Mouse (Mus musculus) hindbrain, postnatal 0 days (tissue): ENCODE measurements at regions not wholly inside any gene's neighbourhood (a gene's known extent, or its start where the extent isn't known, plus 50 kb on each side); places are given as distances from the start of the nearest gene placed in this dataset.

Experiments used
- ATAC-seq: fragments of 200-750 bp; cut with Nextera tagmentation; 2 replicates; pipeline ENCODE4 v1.8.0; 2017; ENCODE audit warnings: mild to moderate bottlenecking, moderate TSS enrichment, moderate library complexity
- DNase-seq: peaks from one replicate; pipeline ENCODE4 v3.0.0-alpha.2; 2015; ENCODE audit warnings: low spot score
- H3K27ac ChIP-seq: fragments of 300-500 bp; sonication (generic); 2 replicates; pipeline ENCODE4 v1.5.1; 2014; ENCODE audit warnings: mild to moderate bottlenecking
- H3K27me3 ChIP-seq: fragments of 300-500 bp; sonication (generic); 2 replicates; pipeline ENCODE4 v1.6.1; 2014; ENCODE audit warnings: low read length, mixed read lengths; ENCODE audit not compliant: insufficient read depth
- H3K36me3 ChIP-seq: fragments of 300-500 bp; sonication (generic); 2 replicates; pipeline ENCODE4 v1.6.1; 2014; ENCODE audit warnings: low read length, mixed read lengths; ENCODE audit not compliant: insufficient read depth
- H3K4me1 ChIP-seq: fragments of 300-500 bp; sonication (generic); 2 replicates; pipeline ENCODE4 v1.6.1; 2014; ENCODE audit warnings: antibody characterized with exemption, low read length, mixed read lengths; ENCODE audit not compliant: insufficient read depth
- H3K4me2 ChIP-seq: fragments of 300-500 bp; sonication (generic); 2 replicates; pipeline ENCODE4 v1.6.1; 2014; ENCODE audit warnings: low read depth, mild to moderate bottlenecking, low read length, moderate library complexity, mixed read lengths
- H3K4me3 ChIP-seq: fragments of 300-500 bp; sonication (generic); 2 replicates; pipeline ENCODE4 v1.5.1; 2014; ENCODE audit warnings: low read length
- H3K9ac ChIP-seq: fragments of 300-500 bp; sonication (generic); replicated peaks from 2 replicates; pipeline ENCODE4 v1.6.1; 2014; ENCODE audit warnings: mild to moderate bottlenecking, low read length, moderate library complexity, mixed read lengths
- H3K9me3 ChIP-seq: fragments of 300-500 bp; sonication (generic); 2 replicates; pipeline ENCODE4 v1.6.1; 2016; ENCODE audit warnings: low read length, mixed read lengths
- CTCF ChIP-seq: IDR thresholded peaks from 2 replicates; pipeline ENCODE4 v1.5.1; 2016; ENCODE audit warnings: antibody characterized with exemption, control low read depth, low read depth
- WGBS: fragments of 180-500 bp; shearing (Covaris S2); extraction: QIAGEN DNeasy Blood & Tissue Kit; methylation state at CpG from one replicate; pipeline ENCODE4 v1.1.7; 2014; 5-methylcytosine and 5-hydroxymethylcytosine counted together

DNA sequence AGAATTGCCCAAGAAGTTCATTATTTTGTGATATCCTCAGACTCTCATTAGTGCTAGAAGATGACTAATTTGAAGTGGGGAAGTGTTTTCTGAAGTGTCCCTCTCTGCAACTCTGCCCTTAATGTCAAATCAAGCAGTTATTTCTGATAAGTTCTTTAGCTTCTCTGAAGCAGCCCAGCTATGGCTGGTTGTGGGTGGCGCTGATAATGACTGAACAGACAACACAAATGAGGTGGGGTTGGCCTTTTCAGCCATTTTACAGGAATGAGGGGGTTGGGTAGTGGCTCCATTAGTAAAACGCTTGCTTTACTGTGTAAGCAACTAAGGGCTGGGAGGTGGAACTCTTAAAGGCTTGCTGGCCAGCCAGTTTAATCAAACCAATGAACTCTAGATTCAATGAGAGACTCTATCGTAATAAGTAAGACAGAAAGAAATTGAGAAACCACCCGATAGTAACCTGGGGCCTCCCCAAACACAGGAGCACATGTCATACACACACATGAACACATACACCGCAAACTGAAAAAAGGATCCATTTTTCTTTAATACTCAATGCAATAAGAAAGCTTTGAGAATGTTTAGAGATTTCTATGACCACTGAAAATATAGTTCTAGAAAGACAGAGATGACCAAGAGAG, 1268.3 kb upstream of the A1bg start:
- Histone ChIP-seq H3K4me3 (no peak overlapping the region), H3K9ac (no peak overlapping the region), H3K27ac (no peak overlapping the region), H3K4me1 (no peaks in the 10 kb centered on the region), H3K36me3 (no peaks in the 10 kb centered on the region), H3K27me3 (no peaks in the 10 kb centered on the region), H3K4me2 (no peak overlapping the region), H3K9me3 (no peaks in the 10 kb centered on the region)
- no peak for TF ChIP-seq CTCF
- WGBS: 92% methylated on average over 5 of the region's 5 CpGs
- ATAC-seq (no peak), DNase-seq (no peak)

DNA sequence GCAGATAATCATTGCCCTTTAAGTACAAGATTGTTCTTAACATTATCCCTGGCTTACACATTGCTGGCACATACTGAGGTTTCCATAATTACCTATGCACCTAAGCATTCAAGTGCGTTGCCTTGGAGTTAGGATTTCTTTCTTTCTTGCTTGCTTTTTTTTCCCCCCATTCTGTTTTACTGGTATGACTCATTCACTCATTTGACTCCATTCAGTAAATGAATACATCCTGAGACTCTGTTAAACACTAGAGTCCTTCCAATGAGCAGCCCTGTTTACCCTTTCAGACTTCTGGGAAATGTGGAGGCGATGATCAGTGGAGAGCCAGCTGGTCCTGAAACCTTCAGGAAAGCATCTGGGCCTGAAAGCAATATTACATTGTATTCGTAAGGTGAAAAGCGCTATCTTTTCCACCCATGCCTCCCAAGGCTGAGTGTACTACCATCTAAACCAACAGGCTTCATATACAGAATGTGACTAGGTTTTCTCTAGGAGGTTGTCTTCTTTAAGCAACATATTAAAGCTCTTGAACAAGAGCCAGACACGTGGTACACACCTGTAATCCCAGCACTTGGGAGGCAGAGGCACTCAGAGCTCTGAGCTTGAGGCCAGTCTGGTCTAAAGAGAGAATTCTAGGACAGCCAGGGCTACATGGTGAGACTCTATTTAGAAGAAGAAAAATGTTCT, 1267.6 kb upstream of the A1bg start:
- Histone ChIP-seq H3K27ac (no peak overlapping the region), H3K9me3 (no peaks in the 10 kb centered on the region), H3K4me1 (no peaks in the 10 kb centered on the region), H3K9ac (no peak overlapping the region), H3K4me2 (no peak overlapping the region), H3K36me3 (no peaks in the 10 kb centered on the region), H3K4me3 (no peak overlapping the region), H3K27me3 (no peaks in the 10 kb centered on the region)
- WGBS: 83% methylated on average over 5 of the region's 5 CpGs
- ATAC-seq (no peak), DNase-seq (no peak)
- TF ChIP-seq CTCF: no peak

DNA sequence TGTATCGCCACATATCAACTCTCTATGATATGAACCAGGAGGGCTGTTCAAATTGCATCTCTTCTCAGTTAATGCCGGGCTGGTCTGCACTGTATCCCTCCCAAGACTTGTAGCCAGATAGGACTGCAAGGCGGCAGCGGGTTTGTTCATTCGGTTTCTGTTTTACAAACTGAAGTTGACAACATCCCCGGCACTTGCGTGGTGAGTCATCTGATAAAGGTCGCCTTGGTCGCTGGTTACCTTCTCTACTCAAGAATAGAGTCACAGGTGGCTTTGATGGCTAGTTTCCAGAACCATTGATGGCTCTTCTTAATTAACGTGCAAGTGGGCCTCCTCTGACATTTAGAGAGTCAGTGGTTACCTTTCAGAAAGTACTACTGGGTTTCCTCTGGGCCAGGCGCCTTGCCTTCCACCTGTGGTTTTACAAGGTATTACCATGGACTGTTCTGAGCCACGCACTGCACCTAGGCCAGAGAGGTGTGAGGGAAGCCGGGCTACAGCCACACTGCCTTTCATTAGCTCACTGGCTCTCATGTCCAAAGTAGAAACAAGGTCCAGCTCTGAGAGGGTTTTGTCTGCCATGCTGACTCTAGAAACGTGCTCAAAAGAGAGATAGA, 1266.9 kb upstream of the A1bg start:
- H3K27me3 ChIP-seq: no peaks in the 10 kb centered on the region
- no peaks in the 10 kb centered on the region for H3K4me1 ChIP-seq
- H3K27ac ChIP-seq: no peak overlapping the region
- WGBS: 92% methylated on average over 14 of the region's 14 CpGs
- no peak overlapping the region for H3K4me2 ChIP-seq
- H3K36me3 ChIP-seq: no peaks in the 10 kb centered on the region
- DNase-seq (no peak), ATAC-seq (no peak)
- no peaks in the 10 kb centered on the region for H3K9me3 ChIP-seq
- no peak overlapping the region for H3K9ac ChIP-seq
- TF ChIP-seq CTCF: no peak
- no peak overlapping the region for H3K4me3 ChIP-seq

DNA sequence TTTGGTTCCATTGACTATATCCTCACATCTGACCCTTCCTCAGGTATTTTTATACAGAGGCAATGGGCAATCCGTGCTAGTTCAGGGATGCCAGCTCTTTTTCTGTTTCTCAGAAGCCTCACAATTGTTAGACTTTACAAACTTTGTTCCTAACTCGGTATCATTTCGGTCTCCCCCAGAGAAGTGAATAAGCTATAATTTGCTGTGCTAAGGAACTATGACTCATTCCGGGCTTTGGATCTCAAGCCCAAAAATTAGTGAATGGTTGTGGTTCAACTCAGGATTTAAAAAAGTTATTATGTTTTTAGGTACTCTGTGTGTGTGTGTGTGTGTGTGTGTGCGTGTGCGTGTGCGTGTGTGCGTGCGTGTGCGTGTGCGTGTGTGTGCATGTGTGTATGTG, 1263.7 kb upstream of the A1bg start:
- no peak for DNase-seq

DNA sequence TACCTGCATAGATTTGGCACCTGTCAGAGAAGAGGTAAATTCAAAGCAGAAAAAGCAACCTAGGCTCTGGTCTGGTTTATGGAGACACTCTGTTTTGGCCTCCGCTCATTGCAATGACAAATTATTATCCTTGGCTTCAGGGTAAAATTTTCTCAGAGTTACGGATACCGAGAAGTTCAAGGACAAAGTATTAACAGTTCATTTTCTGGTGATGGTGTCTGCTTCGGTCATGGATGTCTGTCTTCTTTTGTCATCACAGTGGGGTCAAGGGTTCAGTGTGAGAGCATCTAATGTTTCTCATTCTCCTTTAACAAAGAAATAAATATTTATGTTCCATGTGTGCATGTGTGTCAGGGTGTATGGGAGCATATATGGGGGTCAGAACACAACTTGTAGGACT, 1261.0 kb upstream of the A1bg start:
- Histone ChIP-seq H3K9ac (no peak overlapping the region), H3K27me3 (no peaks in the 10 kb centered on the region), H3K4me1 (no peaks in the 10 kb centered on the region), H3K4me2 (no peak overlapping the region), H3K36me3 (no peaks in the 10 kb centered on the region), H3K27ac (no peak overlapping the region), H3K4me3 (no peak overlapping the region), H3K9me3 (no peaks in the 10 kb centered on the region)
- 93% methylated on average over 4 of the region's 4 CpGs for WGBS
- TF ChIP-seq CTCF: no peak
- DNase-seq (no peak), ATAC-seq (no peak)

More for the DNA sequence above, 1263.7 kb upstream of the A1bg start:
- Histone ChIP-seq H3K9me3 (no peaks in the 10 kb centered on the region), H3K4me3 (no peak overlapping the region), H3K9ac (no peak overlapping the region), H3K27me3 (no peaks in the 10 kb centered on the region), H3K27ac (no peak overlapping the region), H3K4me2 (no peak overlapping the region), H3K36me3 (no peaks in the 10 kb centered on the region), H3K4me1 (no peaks in the 10 kb centered on the region)
- ATAC-seq: no peak
- TF ChIP-seq CTCF: no peak
- 97% methylated on average over 11 of the region's 11 CpGs for WGBS

DNA sequence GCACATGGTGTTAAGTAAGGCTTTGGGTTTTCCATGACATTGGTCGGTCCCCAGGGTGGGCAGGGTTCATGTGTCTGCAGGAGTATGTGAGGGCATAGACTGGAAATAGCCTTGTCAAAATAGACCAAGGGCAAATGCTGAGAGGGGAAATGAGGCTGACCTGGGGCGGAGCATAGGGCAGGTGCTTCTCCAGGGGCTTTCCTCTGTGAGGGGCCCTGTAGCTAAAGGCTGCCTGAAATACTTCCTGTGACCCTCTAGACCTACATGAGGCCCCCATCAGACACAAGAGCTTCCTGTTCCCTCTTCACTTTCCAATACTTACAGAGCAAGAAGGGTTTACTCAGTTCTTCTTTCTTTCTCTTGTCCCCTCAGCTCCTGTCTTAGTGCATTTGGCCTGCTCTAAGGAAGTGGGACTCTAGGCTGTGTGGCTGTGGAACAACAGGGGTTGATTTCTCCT, 1258.7 kb upstream of the A1bg start:
- no peaks in the 10 kb centered on the region for H3K27me3 ChIP-seq
- no peaks in the 10 kb centered on the region for H3K36me3 ChIP-seq
- H3K9me3 ChIP-seq: no peaks in the 10 kb centered on the region
- no peak for DNase-seq
- WGBS: 89% methylated on average over 2 of the region's 2 CpGs
- H3K4me2 ChIP-seq: no peak overlapping the region
- ATAC-seq: no peak
- no peak overlapping the region for H3K27ac ChIP-seq
- H3K4me3 ChIP-seq: no peak overlapping the region
- TF ChIP-seq CTCF: no peak
- H3K9ac ChIP-seq: no peak overlapping the region
- no peaks in the 10 kb centered on the region for H3K4me1 ChIP-seq

DNA sequence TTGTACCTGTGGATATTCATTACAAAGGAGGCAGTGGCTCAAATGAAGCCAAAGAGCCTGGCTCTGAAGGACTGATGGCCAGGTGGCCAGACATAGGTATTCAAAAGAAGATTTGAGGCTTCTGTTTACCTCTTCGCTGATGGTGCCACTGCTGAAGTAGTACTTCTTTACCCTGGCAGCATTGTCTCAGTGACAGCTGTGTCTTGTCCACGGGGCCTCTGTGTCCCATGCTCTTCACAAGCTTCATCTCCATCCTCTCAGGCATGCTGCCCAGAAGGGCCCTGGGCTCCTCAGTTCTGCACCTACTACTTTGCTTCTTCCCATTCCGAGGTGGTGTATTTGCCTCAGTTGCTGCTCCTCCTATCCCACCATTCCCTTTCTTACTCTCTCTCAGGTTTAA, 1257.9 kb upstream of the A1bg start:
- Histone ChIP-seq H3K36me3 (no peaks in the 10 kb centered on the region), H3K9me3 (no peaks in the 10 kb centered on the region), H3K4me3 (no peak overlapping the region), H3K27ac (no peak overlapping the region), H3K4me1 (no peaks in the 10 kb centered on the region), H3K27me3 (no peaks in the 10 kb centered on the region), H3K9ac (no peak overlapping the region), H3K4me2 (no peak overlapping the region)
- no peak for ATAC-seq
- WGBS: 86% methylated on average over 3 of the region's 3 CpGs
- no peak for DNase-seq
- no peak for TF ChIP-seq CTCF
